Mouse (Mus musculus) lung, postnatal 10 days (tissue): ENCODE results near the gene Brk1.

Source experiments
- DNase-seq: peaks from one replicate; pipeline ENCODE4 v3.0.0; 2021

Brk1 gene

GRCm38 (mm10) chr6:113604432-113605223, at the start of gene Brk1:
Brk1 (plus strand) TSS chr6:113604772.
- DNase-seq, result peak; percentile 88

- DNase-seq, result no peak
Measured at GRCm38 (mm10) chr6:113559736-113560135, 44.8 kb upstream of the Brk1 start.

- peak; percentile 34 for DNase-seq
Measured at GRCm38 (mm10) chr6:113564557-113564956, 40.0 kb upstream of the Brk1 start.

- no peak for DNase-seq
Measured at GRCm38 (mm10) chr6:113576044-113576443, 28.5 kb upstream of the Brk1 start.

- no peak for DNase-seq
Measured at GRCm38 (mm10) chr6:113579306-113579705, 25.3 kb upstream of the Brk1 start.

- no peak for DNase-seq
Measured at GRCm38 (mm10) chr6:113583023-113583422, 21.5 kb upstream of the Brk1 start.

GRCm38 (mm10) chr6:113585065-113585464, 19.5 kb upstream of the Brk1 start:
- DNase-seq, result no peak

GRCm38 (mm10) chr6:113586466-113587183, 17.9 kb upstream of the Brk1 start:
- DNase-seq, result peak; percentile 57

- DNase-seq, result no peak
Measured at GRCm38 (mm10) chr6:113592637-113593036, 11.9 kb upstream of the Brk1 start.

- DNase-seq, result no peak
Measured at GRCm38 (mm10) chr6:113597945-113598344, 6.6 kb upstream of the Brk1 start.

GRCm38 (mm10) chr6:113599833-113600232, 4.7 kb upstream of the Brk1 start:
- no peak for DNase-seq

- DNase-seq, result no peak
Measured at GRCm38 (mm10) chr6:113600543-113601139, 3.9 kb upstream of the Brk1 start, which contains the start of gene Fancd2os. Fancd2os (minus strand) TSS chr6:113600715.

- DNase-seq, result no peak
Measured at GRCm38 (mm10) chr6:113602821-113603220, 1.8 kb upstream of the Brk1 start.

- DNase-seq, result no peak
Measured at GRCm38 (mm10) chr6:113603993-113604392, 579 bp upstream of the Brk1 start.

GRCm38 (mm10) chr6:113605224-113605545, 613 bp downstream of the Brk1 start:
- no peak for DNase-seq

GRCm38 (mm10) chr6:113608871-113609270, 4.3 kb downstream of the Brk1 start:
- no peak for DNase-seq

GRCm38 (mm10) chr6:113609293-113609692, 4.7 kb downstream of the Brk1 start:
- no peak for DNase-seq

- peak; percentile 21 for DNase-seq
Measured at GRCm38 (mm10) chr6:113612258-113612969, 7.8 kb downstream of the Brk1 start.

GRCm38 (mm10) chr6:113614152-113614551, 9.6 kb downstream of the Brk1 start:
- DNase-seq, result no peak

GRCm38 (mm10) chr6:113614997-113615396, 10.4 kb downstream of the Brk1 start:
- no peak for DNase-seq

GRCm38 (mm10) chr6:113615489-113615888, 10.9 kb downstream of the Brk1 start:
- no peak for DNase-seq

- DNase-seq, result peak; percentile 21
Measured at GRCm38 (mm10) chr6:113623386-113623785, 18.8 kb downstream of the Brk1 start.
